Mouse (Mus musculus): Measurements from ENCODE around the gene Ptger1. TPM values are rescaled to one million over a fixed set of nuclear protein-coding genes. Genes with fewer than 3 reads are reported as not detected.
A peak's percentile ranks its signal among the peaks of the same experiment; 100 is the strongest.

Ptger1 gene
- polyA plus RNA-seq, 1 experiment from 2014 or later: 0.31 TPM

GRCm38 (mm10) chr8:83680603-83681002 lies 14.1 kb downstream of the Ptger1 start:
- ATAC-seq (ENCODE audit: low FRiP score): no peak
- Histone ChIP-seq H3K9ac (ENCODE audit: low read length) (no peak overlapping the region), H3K27ac (ENCODE audit: low read depth, low read length) (no peak overlapping the region), H3K9me3 (ENCODE audit: control insufficient read depth, low read length) (no peaks in the 10 kb centered on the region), H3K4me2 (no peak overlapping the region), H3K4me1 (ENCODE audit: control insufficient read depth, insufficient read depth, low read length) (no peaks in the 10 kb centered on the region), H3K36me3 (ENCODE audit: control insufficient read depth, insufficient read depth, low read length) (peaks cover 5% of the 10 kb centered on the region; the same call in 1 of the 2 replicates), H3K27me3 (ENCODE audit: control insufficient read depth, insufficient read depth, low read length) (no peaks in the 10 kb centered on the region), H3K4me3 (ENCODE audit: low read depth, low read length) (no peak overlapping the region)
- no peak for DNase-seq (ENCODE audit: low spot score, missing footprints)
- WGBS: 90% methylated on average over 5 of the region's 5 CpGs

- no peaks in the 10 kb centered on the region for H3K4me1 ChIP-seq (ENCODE audit: control insufficient read depth, insufficient read depth, low read length)
- 44% methylated on average over 6 of the region's 6 CpGs for WGBS
- ATAC-seq (ENCODE audit: low FRiP score) (no peak), DNase-seq (ENCODE audit: low spot score, missing footprints) (no peak)
- H3K4me2 ChIP-seq: no peak overlapping the region
- peaks cover 5% of the 10 kb centered on the region; the same call in 1 of the 2 replicates for H3K36me3 ChIP-seq (ENCODE audit: control insufficient read depth, insufficient read depth, low read length)
- H3K27ac ChIP-seq (ENCODE audit: low read depth, low read length): no peak overlapping the region
- no peaks in the 10 kb centered on the region for H3K9me3 ChIP-seq (ENCODE audit: control insufficient read depth, low read length)
- H3K4me3 ChIP-seq (ENCODE audit: low read depth, low read length): no peak overlapping the region
- H3K9ac ChIP-seq (ENCODE audit: low read length): no peak overlapping the region
- H3K27me3 ChIP-seq (ENCODE audit: control insufficient read depth, insufficient read depth, low read length): no peaks in the 10 kb centered on the region
Observed at GRCm38 (mm10) chr8:83681099-83681498, 14.6 kb downstream of the Ptger1 start.

- H3K9me3 ChIP-seq (ENCODE audit: control insufficient read depth, low read length): no peaks in the 10 kb centered on the region
- no peak overlapping the region for H3K9ac ChIP-seq (ENCODE audit: low read length)
- ATAC-seq (ENCODE audit: low FRiP score) (no peak), DNase-seq (ENCODE audit: low spot score, missing footprints) (no peak)
- no peaks in the 10 kb centered on the region for H3K27me3 ChIP-seq (ENCODE audit: control insufficient read depth, insufficient read depth, low read length)
- no peak overlapping the region for H3K4me3 ChIP-seq (ENCODE audit: low read depth, low read length)
- WGBS: 92% methylated on average over 9 of the region's 9 CpGs
- peaks cover 5% of the 10 kb centered on the region for H3K36me3 ChIP-seq (ENCODE audit: control insufficient read depth, insufficient read depth, low read length)
- H3K27ac ChIP-seq (ENCODE audit: low read depth, low read length): no peak overlapping the region
- H3K4me2 ChIP-seq: no peak overlapping the region
- H3K4me1 ChIP-seq (ENCODE audit: control insufficient read depth, insufficient read depth, low read length): no peaks in the 10 kb centered on the region
Observed at GRCm38 (mm10) chr8:83684517-83684916, 18.0 kb downstream of the Ptger1 start.

- DNase-seq (ENCODE audit: low spot score, missing footprints) (no peak), ATAC-seq (ENCODE audit: low FRiP score) (no peak)
- Histone ChIP-seq H3K27ac (ENCODE audit: low read depth, low read length) (no peak overlapping the region), H3K4me2 (no peak overlapping the region), H3K4me3 (ENCODE audit: low read depth, low read length) (no peak overlapping the region), H3K27me3 (ENCODE audit: control insufficient read depth, insufficient read depth, low read length) (no peaks in the 10 kb centered on the region), H3K9me3 (ENCODE audit: control insufficient read depth, low read length) (no peaks in the 10 kb centered on the region), H3K36me3 (ENCODE audit: control insufficient read depth, insufficient read depth, low read length) (peaks cover 17% of the 10 kb centered on the region), H3K9ac (ENCODE audit: low read length) (no peak overlapping the region), H3K4me1 (ENCODE audit: control insufficient read depth, insufficient read depth, low read length) (no peaks in the 10 kb centered on the region)
- 95% methylated on average over 6 of the region's 6 CpGs for WGBS
Observed at GRCm38 (mm10) chr8:83689264-83689663, 22.8 kb downstream of the Ptger1 start.

GRCm38 (mm10) chr8:83693609-83694236 lies 27.2 kb downstream of the Ptger1 start:
- 84% methylated on average over 10 of the region's 10 CpGs for WGBS
- ATAC-seq (ENCODE audit: low FRiP score): no peak
- H3K4me1 ChIP-seq (ENCODE audit: control insufficient read depth, insufficient read depth, low read length): peaks cover 15% of the 10 kb centered on the region; the same call in 1 of the 2 replicates

GRCm38 (mm10) chr8:83694369-83695160 lies 28.1 kb downstream of the Ptger1 start:
- DNase-seq (ENCODE audit: low spot score, missing footprints): no peak
- ATAC-seq (ENCODE audit: low FRiP score): no peak

More at GRCm38 (mm10) chr8:83693609-83694236, 27.2 kb downstream of the Ptger1 start:
- H3K36me3 ChIP-seq (ENCODE audit: control insufficient read depth, insufficient read depth, low read length): peaks cover 14% of the 10 kb centered on the region; the same call in 1 of the 2 replicates
- no peak overlapping the region for H3K4me3 ChIP-seq (ENCODE audit: low read depth, low read length)
- H3K27me3 ChIP-seq (ENCODE audit: control insufficient read depth, insufficient read depth, low read length): no peaks in the 10 kb centered on the region
- no peak overlapping the region for H3K9ac ChIP-seq (ENCODE audit: low read length)
- no peaks in the 10 kb centered on the region for H3K9me3 ChIP-seq (ENCODE audit: control insufficient read depth, low read length)
- H3K4me2 ChIP-seq: no peak overlapping the region
- H3K27ac ChIP-seq (ENCODE audit: low read depth, low read length): no peak overlapping the region
- DNase-seq (ENCODE audit: low spot score, missing footprints): no peak

GRCm38 (mm10) chr8:83695351-83696106 lies 29.1 kb downstream of the Ptger1 start:
- Histone ChIP-seq H3K4me2 (no peak overlapping the region), H3K9ac (ENCODE audit: low read length) (no peak overlapping the region), H3K27me3 (ENCODE audit: control insufficient read depth, insufficient read depth, low read length) (no peaks in the 10 kb centered on the region), H3K4me1 (ENCODE audit: control insufficient read depth, insufficient read depth, low read length) (peaks cover 20% of the 10 kb centered on the region), H3K27ac (ENCODE audit: low read depth, low read length) (no peak overlapping the region), H3K36me3 (ENCODE audit: control insufficient read depth, insufficient read depth, low read length) (peaks cover 14% of the 10 kb centered on the region; the same call in 1 of the 2 replicates), H3K9me3 (ENCODE audit: control insufficient read depth, low read length) (no peaks in the 10 kb centered on the region), H3K4me3 (ENCODE audit: low read depth, low read length) (no peak overlapping the region)
- DNase-seq (ENCODE audit: low spot score, missing footprints) (no peak), ATAC-seq (ENCODE audit: low FRiP score) (no peak)
- 92% methylated on average over 16 of the region's 17 CpGs for WGBS

More at GRCm38 (mm10) chr8:83694369-83695160, 28.1 kb downstream of the Ptger1 start:
- no peak overlapping the region for H3K4me2 ChIP-seq
- WGBS: 90% methylated on average over 11 of the region's 11 CpGs
- H3K27me3 ChIP-seq (ENCODE audit: control insufficient read depth, insufficient read depth, low read length): no peaks in the 10 kb centered on the region
- H3K4me1 ChIP-seq (ENCODE audit: control insufficient read depth, insufficient read depth, low read length): peaks cover 18% of the 10 kb centered on the region
- no peaks in the 10 kb centered on the region for H3K9me3 ChIP-seq (ENCODE audit: control insufficient read depth, low read length)
- no peak overlapping the region for H3K9ac ChIP-seq (ENCODE audit: low read length)
- peaks cover 14% of the 10 kb centered on the region; the same call in 1 of the 2 replicates for H3K36me3 ChIP-seq (ENCODE audit: control insufficient read depth, insufficient read depth, low read length)
- no peak overlapping the region for H3K27ac ChIP-seq (ENCODE audit: low read depth, low read length)
- H3K4me3 ChIP-seq (ENCODE audit: low read depth, low read length): no peak overlapping the region

- no peaks in the 10 kb centered on the region for H3K36me3 ChIP-seq (ENCODE audit: control insufficient read depth, insufficient read depth, low read length)
- peak overlapping the region; percentile 95; the same call in 1 of the 2 replicates for H3K9ac ChIP-seq (ENCODE audit: low read length)
- no peaks in the 10 kb centered on the region for H3K27me3 ChIP-seq (ENCODE audit: control insufficient read depth, insufficient read depth, low read length)
- peak overlapping the region; percentile 97 for H3K4me2 ChIP-seq
- H3K4me1 ChIP-seq (ENCODE audit: control insufficient read depth, insufficient read depth, low read length): peaks cover 20% of the 10 kb centered on the region
- DNase-seq (ENCODE audit: low spot score, missing footprints) (no peak), ATAC-seq (ENCODE audit: low FRiP score) (no peak)
- peak overlapping the region; percentile 85 for H3K4me3 ChIP-seq (ENCODE audit: low read depth, low read length)
- 68% methylated on average over 19 of the region's 19 CpGs for WGBS
- H3K9me3 ChIP-seq (ENCODE audit: control insufficient read depth, low read length): no peaks in the 10 kb centered on the region
- H3K27ac ChIP-seq (ENCODE audit: low read depth, low read length): no peak overlapping the region
Observed at GRCm38 (mm10) chr8:83697374-83698220, 31.1 kb downstream of the Ptger1 start.
